Mouse (Mus musculus): ENCODE data around the gene Sorcs3. TPM values are rescaled to one million over a fixed set of nuclear protein-coding genes. Genes with fewer than 3 reads are reported as not detected.

The Sorcs3 gene
- polyA plus RNA-seq, 1 experiment from 2014 or later = 16.3 TPM

DNA sequence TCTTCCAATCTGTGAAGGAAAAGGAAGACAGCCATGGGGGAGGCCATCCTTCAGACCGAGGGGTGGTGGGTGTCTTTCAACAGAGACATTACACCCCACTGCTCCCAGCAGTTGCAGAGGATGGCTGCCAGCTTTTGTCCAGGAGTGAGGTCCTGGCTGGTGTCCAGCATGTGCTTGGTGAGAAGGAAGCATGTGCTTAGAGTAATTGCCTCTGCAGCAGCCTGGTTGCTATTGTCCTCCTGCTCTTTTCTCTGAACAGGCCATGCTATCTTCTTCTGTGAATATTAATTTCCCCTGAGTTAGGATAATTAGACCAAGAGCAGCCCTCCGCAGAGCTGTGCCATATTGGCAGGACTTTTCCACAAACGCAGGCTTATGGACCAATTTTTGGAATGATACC lies 476.7 kb downstream of the Sorcs3 start:
- WGBS = 44% methylated on average over 3 of the region's 3 CpGs
- Histone ChIP-seq H3K27me3 (no peaks in the 10 kb centered on the region), H3K36me3 (no peaks in the 10 kb centered on the region), H3K9ac (no peak overlapping the region), H3K4me1 (replicated peaks) (no peaks in the 10 kb centered on the region; the same call in 1 of the 2 replicates), H3K9me3 (no peaks in the 10 kb centered on the region), H3K4me2 (no peak overlapping the region), H3K4me3 (no peak overlapping the region), H3K27ac (replicated peaks) (no peak overlapping the region)
- no peak for ATAC-seq (ENCODE audit: low FRiP score, low read depth)

GRCm38 (mm10) chr19:48686369-48686768 lies 480.5 kb downstream of the Sorcs3 start:
- Histone ChIP-seq H3K9ac (no peak overlapping the region), H3K27ac (replicated peaks) (no peak overlapping the region), H3K36me3 (no peaks in the 10 kb centered on the region), H3K4me2 (no peak overlapping the region), H3K27me3 (no peaks in the 10 kb centered on the region), H3K4me3 (no peak overlapping the region), H3K9me3 (no peaks in the 10 kb centered on the region), H3K4me1 (replicated peaks) (no peaks in the 10 kb centered on the region; the same call in 1 of the 2 replicates)
- no peak for ATAC-seq (ENCODE audit: low FRiP score, low read depth)
- 47% methylated on average over 2 of the region's 2 CpGs for WGBS

DNA sequence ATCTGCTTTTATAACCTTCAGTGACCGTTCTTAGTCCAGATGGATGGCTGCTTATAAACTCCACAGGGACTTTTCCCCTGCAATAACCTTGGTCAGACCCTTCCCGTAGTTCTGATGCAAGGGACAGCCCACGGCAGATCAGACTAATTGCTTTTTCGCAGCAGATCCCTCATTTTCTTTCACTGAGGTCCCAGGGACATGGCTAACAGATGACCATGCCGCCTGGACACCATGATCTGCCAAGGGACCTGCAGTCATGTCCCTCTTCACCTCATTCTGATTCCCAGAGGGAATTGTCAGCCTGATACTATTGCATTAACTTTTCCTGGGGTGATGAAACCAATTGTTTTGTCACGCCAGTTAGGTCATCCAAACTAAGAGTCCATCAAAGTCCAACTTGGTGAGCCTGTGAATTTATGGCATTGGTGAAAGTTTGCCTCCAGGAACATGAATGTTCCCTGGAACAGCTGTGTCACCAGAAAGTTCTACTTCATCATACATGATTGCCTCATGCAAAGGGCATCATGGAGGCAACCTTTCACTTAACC lies 494.4 kb downstream of the Sorcs3 start:
- no peak for ATAC-seq (ENCODE audit: low FRiP score, low read depth)
- H3K27ac ChIP-seq (replicated peaks) = no peak overlapping the region
- no peak overlapping the region for H3K4me3 ChIP-seq
- 40% methylated on average over 6 of the region's 6 CpGs for WGBS
- no peak overlapping the region for H3K4me2 ChIP-seq
- H3K4me1 ChIP-seq (replicated peaks) = no peaks in the 10 kb centered on the region
- no peak overlapping the region for H3K9ac ChIP-seq
- no peaks in the 10 kb centered on the region for H3K27me3 ChIP-seq
- no peaks in the 10 kb centered on the region for H3K9me3 ChIP-seq
- H3K36me3 ChIP-seq = no peaks in the 10 kb centered on the region

- Histone ChIP-seq H3K4me3 (no peak overlapping the region), H3K4me1 (replicated peaks) (no peaks in the 10 kb centered on the region), H3K27me3 (no peaks in the 10 kb centered on the region), H3K9ac (no peak overlapping the region), H3K36me3 (no peaks in the 10 kb centered on the region), H3K4me2 (no peak overlapping the region), H3K9me3 (no peaks in the 10 kb centered on the region), H3K27ac (replicated peaks) (no peak overlapping the region)
- WGBS = 89% methylated on average over 2 of the region's 2 CpGs
- no peak for ATAC-seq (ENCODE audit: low FRiP score, low read depth)
These were observed 497.9 kb downstream of the Sorcs3 start for GRCm38 (mm10) chr19:48703763-48704162.

DNA sequence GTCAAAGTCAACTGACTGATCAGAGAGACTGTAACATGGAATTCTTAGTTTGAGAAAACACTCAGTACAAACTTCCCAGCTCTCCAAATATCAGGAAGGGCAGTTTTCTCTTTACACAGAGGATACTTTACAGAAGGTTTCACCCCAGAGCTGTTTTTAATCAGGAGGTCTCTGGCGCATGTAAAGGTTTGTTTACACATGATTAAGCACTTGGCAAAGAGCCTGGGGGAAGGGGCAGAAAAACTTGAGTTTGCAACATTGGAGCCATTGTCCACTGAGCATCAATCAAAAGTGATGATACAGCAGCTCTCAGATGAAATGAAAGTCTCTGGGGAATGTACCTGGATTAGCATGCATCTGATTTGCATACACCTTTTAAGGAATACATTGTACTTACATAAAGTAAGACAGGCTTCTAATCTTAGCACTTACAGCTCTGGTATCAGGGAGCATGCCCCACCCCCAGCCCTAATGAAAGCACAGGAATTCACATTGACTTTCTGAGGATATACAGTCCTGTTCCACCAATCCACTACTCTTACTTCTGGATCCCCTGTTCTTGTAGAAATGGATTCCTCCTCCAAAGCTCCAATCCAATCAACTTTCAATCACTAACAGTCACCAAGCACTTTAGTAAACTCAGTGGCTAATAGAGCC lies 500.6 kb downstream of the Sorcs3 start:
- Histone ChIP-seq H3K9ac (no peak overlapping the region), H3K9me3 (no peaks in the 10 kb centered on the region), H3K4me1 (replicated peaks) (no peaks in the 10 kb centered on the region), H3K4me2 (no peak overlapping the region), H3K36me3 (no peaks in the 10 kb centered on the region), H3K27me3 (no peaks in the 10 kb centered on the region), H3K4me3 (no peak overlapping the region), H3K27ac (replicated peaks) (no peak overlapping the region)
- 13% methylated on average over 1 of the region's 1 CpGs for WGBS
- no peak for ATAC-seq (ENCODE audit: low FRiP score, low read depth)

DNA sequence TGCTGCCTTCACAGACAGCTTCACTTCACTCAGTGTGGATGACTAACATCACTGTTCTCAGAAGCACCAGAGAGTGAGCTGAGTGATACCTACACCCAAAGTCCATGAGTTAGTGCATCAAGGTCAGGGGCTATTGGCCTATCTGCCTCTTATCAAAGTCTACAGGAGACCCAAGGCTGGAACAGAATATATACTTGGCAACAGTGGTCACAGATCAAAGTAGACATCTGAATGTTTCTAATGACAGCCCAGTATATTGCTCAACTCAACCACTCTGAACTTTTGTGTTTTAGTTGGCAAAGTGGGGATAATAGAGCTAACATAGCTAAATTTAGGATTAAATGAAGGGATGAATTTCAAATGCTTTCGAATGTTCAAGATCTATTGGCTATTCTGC lies 501.1 kb downstream of the Sorcs3 start:
- Histone ChIP-seq H3K9ac (no peak overlapping the region), H3K9me3 (no peaks in the 10 kb centered on the region), H3K27me3 (no peaks in the 10 kb centered on the region), H3K4me2 (no peak overlapping the region), H3K4me1 (replicated peaks) (no peaks in the 10 kb centered on the region), H3K36me3 (no peaks in the 10 kb centered on the region), H3K27ac (replicated peaks) (no peak overlapping the region), H3K4me3 (no peak overlapping the region)
- no peak for ATAC-seq (ENCODE audit: low FRiP score, low read depth)
- WGBS = 98% methylated on average over 1 of the region's 1 CpGs

- WGBS = 17% methylated on average over 6 of the region's 6 CpGs
- H3K4me1 ChIP-seq (replicated peaks) = peaks cover 6% of the 10 kb centered on the region
- no peak overlapping the region for H3K27ac ChIP-seq (replicated peaks)
- no peak overlapping the region for H3K4me2 ChIP-seq
- H3K9ac ChIP-seq = no peak overlapping the region
- no peaks in the 10 kb centered on the region for H3K9me3 ChIP-seq
- no peak overlapping the region for H3K4me3 ChIP-seq
- ATAC-seq (ENCODE audit: low FRiP score, low read depth) = no peak
- no peaks in the 10 kb centered on the region for H3K36me3 ChIP-seq
- H3K27me3 ChIP-seq = no peaks in the 10 kb centered on the region
These were observed 520.1 kb downstream of the Sorcs3 start for GRCm38 (mm10) chr19:48725851-48726419.

- 42% methylated on average over 3 of the region's 3 CpGs for WGBS
- Histone ChIP-seq H3K4me1 (replicated peaks) (peaks cover 6% of the 10 kb centered on the region), H3K36me3 (no peaks in the 10 kb centered on the region), H3K9me3 (no peaks in the 10 kb centered on the region), H3K27me3 (no peaks in the 10 kb centered on the region), H3K27ac (replicated peaks) (no peak overlapping the region), H3K9ac (no peak overlapping the region), H3K4me3 (no peak overlapping the region), H3K4me2 (no peak overlapping the region)
- no peak for ATAC-seq (ENCODE audit: low FRiP score, low read depth)
These were observed 521.2 kb downstream of the Sorcs3 start for GRCm38 (mm10) chr19:48727048-48727447.

DNA sequence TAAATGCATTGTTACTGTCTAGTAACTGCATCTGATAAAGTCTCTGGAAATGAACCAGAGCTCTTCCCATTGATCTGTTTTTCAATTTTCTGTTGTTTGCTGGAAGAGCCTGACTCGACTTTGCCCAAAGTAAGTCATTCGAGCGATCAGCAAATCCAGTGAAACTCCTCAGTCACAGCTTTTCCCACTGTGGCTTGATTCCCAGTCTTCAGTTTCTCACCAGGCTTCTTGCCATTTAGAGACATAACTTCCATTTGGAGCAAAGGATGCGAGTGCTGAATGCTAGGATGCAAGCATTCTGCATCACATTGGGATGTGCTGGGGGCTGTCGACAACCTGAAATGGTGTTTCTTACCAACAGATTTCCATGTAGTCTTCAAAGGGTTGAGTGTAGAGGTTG lies 521.8 kb downstream of the Sorcs3 start:
- ATAC-seq (ENCODE audit: low FRiP score, low read depth) = no peak
- 89% methylated on average over 5 of the region's 5 CpGs for WGBS
- H3K9me3 ChIP-seq = no peaks in the 10 kb centered on the region

GRCm38 (mm10) chr19:48731731-48732130 lies 525.9 kb downstream of the Sorcs3 start:
- H3K4me2 ChIP-seq = no peak overlapping the region
- WGBS = 71% methylated on average over 10 of the region's 10 CpGs
- no peak overlapping the region for H3K27ac ChIP-seq (replicated peaks)
- no peaks in the 10 kb centered on the region for H3K9me3 ChIP-seq
- H3K9ac ChIP-seq = no peak overlapping the region
- no peaks in the 10 kb centered on the region for H3K4me1 ChIP-seq (replicated peaks)
- H3K27me3 ChIP-seq = no peaks in the 10 kb centered on the region
- no peaks in the 10 kb centered on the region for H3K36me3 ChIP-seq
- no peak for ATAC-seq (ENCODE audit: low FRiP score, low read depth)
- H3K4me3 ChIP-seq = no peak overlapping the region

More for the DNA sequence above, 521.8 kb downstream of the Sorcs3 start:
- Histone ChIP-seq H3K27me3 (no peaks in the 10 kb centered on the region), H3K4me3 (no peak overlapping the region), H3K36me3 (no peaks in the 10 kb centered on the region), H3K4me1 (replicated peaks) (peaks cover 6% of the 10 kb centered on the region), H3K4me2 (no peak overlapping the region), H3K9ac (no peak overlapping the region), H3K27ac (replicated peaks) (no peak overlapping the region)

- H3K9me3 ChIP-seq = no peaks in the 10 kb centered on the region
- H3K4me2 ChIP-seq = no peak overlapping the region
- no peak overlapping the region for H3K4me3 ChIP-seq
- H3K27me3 ChIP-seq = no peaks in the 10 kb centered on the region
- H3K4me1 ChIP-seq (replicated peaks) = no peaks in the 10 kb centered on the region
- H3K36me3 ChIP-seq = no peaks in the 10 kb centered on the region
- no peak for ATAC-seq (ENCODE audit: low FRiP score, low read depth)
- WGBS = 34% methylated on average over 4 of the region's 4 CpGs
- no peak overlapping the region for H3K9ac ChIP-seq
- no peak overlapping the region for H3K27ac ChIP-seq (replicated peaks)
These were observed 528.5 kb downstream of the Sorcs3 start for GRCm38 (mm10) chr19:48734370-48734769.

- H3K4me1 ChIP-seq (replicated peaks) = no peaks in the 10 kb centered on the region
- ATAC-seq (ENCODE audit: low FRiP score, low read depth) = no peak
- no peaks in the 10 kb centered on the region for H3K9me3 ChIP-seq
- H3K4me2 ChIP-seq = no peak overlapping the region
- no peaks in the 10 kb centered on the region for H3K27me3 ChIP-seq
- WGBS = 26% methylated on average over 2 of the region's 2 CpGs
- no peaks in the 10 kb centered on the region for H3K36me3 ChIP-seq
- no peak overlapping the region for H3K4me3 ChIP-seq
- no peak overlapping the region for H3K9ac ChIP-seq
- H3K27ac ChIP-seq (replicated peaks) = no peak overlapping the region
These were observed 531.7 kb downstream of the Sorcs3 start for GRCm38 (mm10) chr19:48737554-48737953.

Data from hindbrain, embryonic 15.5 days (tissue).